Mouse (Mus musculus): ENCODE measurements at regions not wholly inside any gene's neighbourhood (a gene's known extent, or its start where the extent isn't known, plus 50 kb on each side); places are given as distances from the start of the nearest gene placed in this dataset.
"Not testable (repeated sequence)": the region's sequence is repeated elsewhere in the genome, so short reads cannot be mapped to it uniquely, and the experiment has no call there.

GRCm38 (mm10) chr14:76733258-76733823, 176.7 kb upstream of the Serp2 start:
- no peak overlapping the region for H3K4me3 ChIP-seq (ENCODE audit: low read depth, low read length)
- ATAC-seq (no peak), DNase-seq (peak; percentile 24)
- no peaks in the 10 kb centered on the region for H3K36me3 ChIP-seq (ENCODE audit: insufficient read depth)
- TF ChIP-seq CTCF (IDR thresholded peaks at IDR 0.05; ENCODE audit: low read depth), result no peak
- H3K9ac ChIP-seq, result no peak overlapping the region
- H3K27me3 ChIP-seq (ENCODE audit: insufficient read depth, low read length), result no peaks in the 10 kb centered on the region
- H3K4me1 ChIP-seq (ENCODE audit: insufficient read depth), result no peaks in the 10 kb centered on the region
- WGBS, result 78% methylated on average over 8 of the region's 8 CpGs
- no peaks in the 10 kb centered on the region for H3K9me3 ChIP-seq (ENCODE audit: low read length)
- no peak overlapping the region for H3K27ac ChIP-seq (ENCODE audit: low read depth, low read length)
- no peak overlapping the region for H3K4me2 ChIP-seq (ENCODE audit: low read depth)

DNA sequence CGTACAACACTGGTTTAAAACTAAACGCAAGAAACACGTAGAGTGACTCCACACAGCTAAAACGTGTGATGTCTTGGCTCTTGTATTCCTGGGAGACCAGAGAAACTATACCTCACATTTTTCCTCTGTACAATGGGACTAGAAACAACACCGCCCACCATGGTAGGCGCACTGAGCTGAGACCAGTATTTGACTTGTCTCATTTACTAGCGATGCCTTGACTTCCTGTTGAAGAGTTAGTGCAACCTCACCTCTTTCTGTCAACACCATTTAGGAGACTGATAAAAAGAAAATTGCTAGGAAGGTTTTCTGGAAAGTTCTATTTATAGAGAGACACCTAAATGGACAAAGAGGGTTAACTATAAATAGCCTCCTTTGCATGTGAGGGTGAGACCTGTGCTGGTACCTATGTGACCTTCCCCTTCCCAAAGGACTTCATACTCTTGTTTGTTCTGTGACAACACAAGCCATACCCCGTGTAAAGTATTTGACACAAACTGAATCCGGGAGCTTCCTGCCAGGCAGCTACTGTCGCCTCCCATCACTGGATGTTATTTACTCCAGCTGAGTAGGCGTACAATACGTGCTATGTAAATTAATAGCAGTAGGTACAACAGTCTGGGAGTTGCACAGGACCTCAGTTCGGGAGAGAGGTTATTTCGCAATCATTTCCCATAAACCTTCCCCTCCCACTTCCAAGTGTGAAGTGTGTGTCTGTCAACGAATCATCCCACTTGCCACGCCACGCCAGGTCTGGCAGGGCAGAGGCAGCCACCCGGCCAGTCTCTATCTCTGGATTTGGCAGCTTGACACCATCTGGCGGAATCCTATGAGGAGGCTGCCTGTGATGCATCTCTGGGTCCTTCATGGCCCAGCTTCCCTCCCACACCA, 174.7 kb upstream of the Serp2 start:
- no peak overlapping the region for H3K4me2 ChIP-seq (ENCODE audit: low read depth)
- no peaks in the 10 kb centered on the region for H3K27me3 ChIP-seq (ENCODE audit: insufficient read depth, low read length)
- H3K4me1 ChIP-seq (ENCODE audit: insufficient read depth), result no peaks in the 10 kb centered on the region
- TF ChIP-seq CTCF (IDR thresholded peaks at IDR 0.05; ENCODE audit: low read depth), result no peak
- 83% methylated on average over 19 of the region's 19 CpGs for WGBS
- H3K9me3 ChIP-seq (ENCODE audit: low read length), result no peaks in the 10 kb centered on the region
- H3K27ac ChIP-seq (ENCODE audit: low read depth, low read length), result no peak overlapping the region
- ATAC-seq, result no peak
- no peaks in the 10 kb centered on the region for H3K36me3 ChIP-seq (ENCODE audit: insufficient read depth)
- H3K9ac ChIP-seq, result no peak overlapping the region
- DNase-seq, result no peak
- H3K4me3 ChIP-seq (ENCODE audit: low read depth, low read length), result no peak overlapping the region

- DNase-seq (no peak), ATAC-seq (no peak)
- no peak for TF ChIP-seq CTCF (IDR thresholded peaks at IDR 0.05; ENCODE audit: low read depth)
- no peaks in the 10 kb centered on the region for H3K36me3 ChIP-seq (ENCODE audit: insufficient read depth)
- H3K9ac ChIP-seq, result no peak overlapping the region
- H3K27ac ChIP-seq (ENCODE audit: low read depth, low read length), result no peak overlapping the region
- H3K4me3 ChIP-seq (ENCODE audit: low read depth, low read length), result no peak overlapping the region
- H3K4me2 ChIP-seq (ENCODE audit: low read depth), result no peak overlapping the region
- H3K9me3 ChIP-seq (ENCODE audit: low read length), result no peaks in the 10 kb centered on the region
- no peaks in the 10 kb centered on the region for H3K27me3 ChIP-seq (ENCODE audit: insufficient read depth, low read length)
- no peaks in the 10 kb centered on the region for H3K4me1 ChIP-seq (ENCODE audit: insufficient read depth)
- WGBS, result 92% methylated on average over 2 of the region's 2 CpGs
These were observed 169.2 kb upstream of the Serp2 start for GRCm38 (mm10) chr14:76725844-76726243.

GRCm38 (mm10) chr14:76725231-76725630, 168.5 kb upstream of the Serp2 start:
- DNase-seq; ATAC-seq; H3K27me3 ChIP-seq (ENCODE audit: insufficient read depth, low read length); H3K4me1 ChIP-seq (ENCODE audit: insufficient read depth); H3K36me3 ChIP-seq (ENCODE audit: insufficient read depth); H3K27ac ChIP-seq (ENCODE audit: low read depth, low read length); H3K9me3 ChIP-seq (ENCODE audit: low read length); H3K9ac ChIP-seq; H3K4me2 ChIP-seq (ENCODE audit: low read depth); H3K4me3 ChIP-seq (ENCODE audit: low read depth, low read length): not testable (repeated sequence)
- WGBS, result 91% methylated on average over 4 of the region's 4 CpGs

GRCm38 (mm10) chr14:76724826-76725225, 168.1 kb upstream of the Serp2 start:
- Histone ChIP-seq H3K4me3 (ENCODE audit: low read depth, low read length) (no peak overlapping the region), H3K4me2 (ENCODE audit: low read depth) (no peak overlapping the region), H3K27ac (ENCODE audit: low read depth, low read length) (no peak overlapping the region), H3K9ac (no peak overlapping the region), H3K4me1 (ENCODE audit: insufficient read depth) (no peaks in the 10 kb centered on the region), H3K9me3 (ENCODE audit: low read length) (no peaks in the 10 kb centered on the region), H3K36me3 (ENCODE audit: insufficient read depth) (no peaks in the 10 kb centered on the region), H3K27me3 (ENCODE audit: insufficient read depth, low read length) (no peaks in the 10 kb centered on the region)
- DNase-seq, result no peak
- no peak for ATAC-seq
- 82% methylated on average over 8 of the region's 8 CpGs for WGBS
- no peak for TF ChIP-seq CTCF (IDR thresholded peaks at IDR 0.05; ENCODE audit: low read depth)

GRCm38 (mm10) chr14:76724395-76724794, 167.7 kb upstream of the Serp2 start:
- DNase-seq (no peak), ATAC-seq (no peak)
- H3K27me3 ChIP-seq (ENCODE audit: insufficient read depth, low read length), result no peaks in the 10 kb centered on the region
- H3K4me3 ChIP-seq (ENCODE audit: low read depth, low read length), result no peak overlapping the region
- H3K9ac ChIP-seq, result no peak overlapping the region
- no peaks in the 10 kb centered on the region for H3K4me1 ChIP-seq (ENCODE audit: insufficient read depth)
- H3K27ac ChIP-seq (ENCODE audit: low read depth, low read length), result no peak overlapping the region
- H3K36me3 ChIP-seq (ENCODE audit: insufficient read depth), result no peaks in the 10 kb centered on the region
- WGBS, result 75% methylated on average over 8 of the region's 8 CpGs
- H3K9me3 ChIP-seq (ENCODE audit: low read length), result no peaks in the 10 kb centered on the region
- no peak overlapping the region for H3K4me2 ChIP-seq (ENCODE audit: low read depth)
- TF ChIP-seq CTCF (IDR thresholded peaks at IDR 0.05; ENCODE audit: low read depth), result no peak

DNA sequence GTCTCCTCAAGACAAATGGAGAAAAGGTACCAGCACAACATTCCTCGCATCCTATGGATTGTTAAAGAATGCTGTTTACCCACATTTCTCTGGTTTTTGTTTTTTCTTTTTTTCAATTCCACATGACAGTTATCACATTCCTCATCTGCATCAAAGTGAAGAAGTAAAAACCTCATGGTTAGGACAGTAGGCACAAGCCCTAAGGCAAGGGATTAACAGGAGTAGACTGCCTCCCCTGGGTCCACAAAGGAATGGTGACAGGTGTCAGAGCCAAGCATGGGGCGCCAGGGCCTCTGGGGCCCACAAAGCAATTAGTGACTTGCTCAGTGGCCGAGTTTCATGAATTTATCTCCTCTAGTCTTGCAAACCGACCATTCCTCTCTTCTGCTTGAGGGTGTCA, 166.9 kb upstream of the Serp2 start:
- H3K36me3 ChIP-seq (ENCODE audit: insufficient read depth), result no peaks in the 10 kb centered on the region
- no peak for ATAC-seq
- 54% methylated on average over 4 of the region's 4 CpGs for WGBS
- DNase-seq, result no peak
- no peaks in the 10 kb centered on the region for H3K4me1 ChIP-seq (ENCODE audit: insufficient read depth)
- H3K27me3 ChIP-seq (ENCODE audit: insufficient read depth, low read length), result no peaks in the 10 kb centered on the region
- no peaks in the 10 kb centered on the region for H3K9me3 ChIP-seq (ENCODE audit: low read length)
- H3K4me3 ChIP-seq (ENCODE audit: low read depth, low read length), result no peak overlapping the region
- TF ChIP-seq CTCF (IDR thresholded peaks at IDR 0.05; ENCODE audit: low read depth), result no peak
- H3K4me2 ChIP-seq (ENCODE audit: low read depth), result no peak overlapping the region
- no peak overlapping the region for H3K27ac ChIP-seq (ENCODE audit: low read depth, low read length)
- no peak overlapping the region for H3K9ac ChIP-seq

Data from forebrain, postnatal 0 days (tissue).